Mouse (Mus musculus): ENCODE measurements around the gene Podxl2. TPM values are rescaled to one million over a fixed set of nuclear protein-coding genes. Genes with fewer than 3 reads are reported as not detected.

Podxl2 gene
- total and polyA plus RNA-seq, 2 experiments from 2014 or later, result 718 to 954 TPM

- Histone ChIP-seq H3K4me2 (ENCODE audit: low read depth) (no peak overlapping the region), H3K4me3 (ENCODE audit: low read depth, low read length) (no peak overlapping the region), H3K27ac (ENCODE audit: low read depth, low read length) (no peak overlapping the region), H3K9ac (no peak overlapping the region), H3K9me3 (ENCODE audit: low read length) (no peaks in the 10 kb centered on the region), H3K36me3 (ENCODE audit: insufficient read depth) (peaks cover 70% of the 10 kb centered on the region), H3K27me3 (ENCODE audit: insufficient read depth, low read length) (no peaks in the 10 kb centered on the region), H3K4me1 (ENCODE audit: insufficient read depth) (no peaks in the 10 kb centered on the region)
- DNase-seq (no peak), ATAC-seq (no peak)
- 82% methylated on average over 2 of the region's 2 CpGs for WGBS
- TF ChIP-seq CTCF (IDR thresholded peaks at IDR 0.05; ENCODE audit: low read depth), result no peak
Measured at GRCm38 (mm10) chr6:88847571-88847970, 27.3 kb downstream of the Podxl2 start.

- WGBS, result 83% methylated on average over 7 of the region's 7 CpGs
- Histone ChIP-seq H3K36me3 (ENCODE audit: insufficient read depth) (peaks cover 60% of the 10 kb centered on the region), H3K27ac (ENCODE audit: low read depth, low read length) (no peak overlapping the region), H3K4me3 (ENCODE audit: low read depth, low read length) (no peak overlapping the region), H3K9me3 (ENCODE audit: low read length) (no peaks in the 10 kb centered on the region), H3K4me2 (ENCODE audit: low read depth) (no peak overlapping the region), H3K9ac (no peak overlapping the region), H3K27me3 (ENCODE audit: insufficient read depth, low read length) (no peaks in the 10 kb centered on the region), H3K4me1 (ENCODE audit: insufficient read depth) (peaks cover 12% of the 10 kb centered on the region)
- no peak for TF ChIP-seq CTCF (IDR thresholded peaks at IDR 0.05; ENCODE audit: low read depth)
- ATAC-seq, result no peak
- no peak for DNase-seq
Measured at GRCm38 (mm10) chr6:88844901-88845565, 29.8 kb downstream of the Podxl2 start.

GRCm38 (mm10) chr6:88843781-88844725, 30.8 kb downstream of the Podxl2 start:
- H3K27ac ChIP-seq (ENCODE audit: low read depth, low read length), result no peak overlapping the region
- ATAC-seq, result no peak
- no peak overlapping the region for H3K4me3 ChIP-seq (ENCODE audit: low read depth, low read length)
- no peaks in the 10 kb centered on the region for H3K9me3 ChIP-seq (ENCODE audit: low read length)
- H3K4me2 ChIP-seq (ENCODE audit: low read depth), result no peak overlapping the region
- TF ChIP-seq CTCF (IDR thresholded peaks at IDR 0.05; ENCODE audit: low read depth), result no peak
- peaks cover 53% of the 10 kb centered on the region for H3K36me3 ChIP-seq (ENCODE audit: insufficient read depth)
- no peaks in the 10 kb centered on the region for H3K27me3 ChIP-seq (ENCODE audit: insufficient read depth, low read length)
- H3K4me1 ChIP-seq (ENCODE audit: insufficient read depth), result peaks cover 12% of the 10 kb centered on the region
- WGBS, result 73% methylated on average over 9 of the region's 9 CpGs
- H3K9ac ChIP-seq, result no peak overlapping the region
- DNase-seq, result no peak

- H3K27ac ChIP-seq (ENCODE audit: low read depth, low read length), result no peak overlapping the region
- 71% methylated on average over 7 of the region's 7 CpGs for WGBS
- H3K27me3 ChIP-seq (ENCODE audit: insufficient read depth, low read length), result no peaks in the 10 kb centered on the region
- peak overlapping the region; percentile 81; the same call in 1 of the 2 replicates for H3K4me2 ChIP-seq (ENCODE audit: low read depth)
- H3K36me3 ChIP-seq (ENCODE audit: insufficient read depth), result peaks cover 53% of the 10 kb centered on the region
- TF ChIP-seq CTCF (IDR thresholded peaks at IDR 0.05; ENCODE audit: low read depth), result no peak
- DNase-seq (no peak), ATAC-seq (no peak)
- H3K4me1 ChIP-seq (ENCODE audit: insufficient read depth), result peaks cover 12% of the 10 kb centered on the region
- H3K4me3 ChIP-seq (ENCODE audit: low read depth, low read length), result no peak overlapping the region
- no peak overlapping the region for H3K9ac ChIP-seq
- no peaks in the 10 kb centered on the region for H3K9me3 ChIP-seq (ENCODE audit: low read length)
Measured at GRCm38 (mm10) chr6:88843241-88843640, 31.6 kb downstream of the Podxl2 start.

GRCm38 (mm10) chr6:88842731-88843151, 32.1 kb downstream of the Podxl2 start:
- peak overlapping the region; percentile 76 for H3K9ac ChIP-seq
- whole genome bisulfite sequencing, result 3% methylated on average over 32 of the region's 32 CpGs
- H3K4me2 ChIP-seq (ENCODE audit: low read depth), result peak overlapping the region; percentile 81
- H3K9me3 ChIP-seq (ENCODE audit: low read length), result no peaks in the 10 kb centered on the region
- no peaks in the 10 kb centered on the region for H3K27me3 ChIP-seq (ENCODE audit: insufficient read depth, low read length)
- H3K4me1 ChIP-seq (ENCODE audit: insufficient read depth), result peaks cover 12% of the 10 kb centered on the region
- DNase-seq (peak; percentile 68), ATAC-seq (peak; percentile 14)
- H3K4me3 ChIP-seq (ENCODE audit: low read depth, low read length), result peak overlapping the region; percentile 77
- peak overlapping the region; percentile 80 for H3K27ac ChIP-seq (ENCODE audit: low read depth, low read length)
- H3K36me3 ChIP-seq (ENCODE audit: insufficient read depth), result peaks cover 54% of the 10 kb centered on the region
- peak; percentile 25; the same call in 1 of the 2 replicates for TF ChIP-seq CTCF (IDR thresholded peaks at IDR 0.05; ENCODE audit: low read depth)

GRCm38 (mm10) chr6:88841781-88842689, 32.8 kb downstream of the Podxl2 start, which contains the start of gene Abtb1:
Gene Abtb1, minus strand, starts transcription at chr6:88841984.
- no peaks in the 10 kb centered on the region for H3K27me3 ChIP-seq (ENCODE audit: insufficient read depth, low read length)
- H3K4me2 ChIP-seq (ENCODE audit: low read depth), result peak within 1 kb of the TSS; percentile 81
- H3K9ac ChIP-seq, result peak within 1 kb of the TSS; percentile 76
- DNase-seq (peak; percentile 99), ATAC-seq (peak; percentile 90)
- WGBS, result 2% methylated on average over 67 of the region's 72 CpGs
- no peaks in the 10 kb centered on the region for H3K9me3 ChIP-seq (ENCODE audit: low read length)
- TF ChIP-seq CTCF (IDR thresholded peaks at IDR 0.05; ENCODE audit: low read depth), result peak; percentile 67
- H3K4me3 ChIP-seq (ENCODE audit: low read depth, low read length), result peak within 1 kb of the TSS; percentile 77
- H3K27ac ChIP-seq (ENCODE audit: low read depth, low read length), result peak within 1 kb of the TSS; percentile 80
- peaks cover 53% of the 10 kb centered on the region for H3K36me3 ChIP-seq (ENCODE audit: insufficient read depth)
- H3K4me1 ChIP-seq (ENCODE audit: insufficient read depth), result peaks cover 12% of the 10 kb centered on the region
